Mouse (Mus musculus): ENCODE measurements around the gene Pdgfc.

Gene Pdgfc

DNA sequence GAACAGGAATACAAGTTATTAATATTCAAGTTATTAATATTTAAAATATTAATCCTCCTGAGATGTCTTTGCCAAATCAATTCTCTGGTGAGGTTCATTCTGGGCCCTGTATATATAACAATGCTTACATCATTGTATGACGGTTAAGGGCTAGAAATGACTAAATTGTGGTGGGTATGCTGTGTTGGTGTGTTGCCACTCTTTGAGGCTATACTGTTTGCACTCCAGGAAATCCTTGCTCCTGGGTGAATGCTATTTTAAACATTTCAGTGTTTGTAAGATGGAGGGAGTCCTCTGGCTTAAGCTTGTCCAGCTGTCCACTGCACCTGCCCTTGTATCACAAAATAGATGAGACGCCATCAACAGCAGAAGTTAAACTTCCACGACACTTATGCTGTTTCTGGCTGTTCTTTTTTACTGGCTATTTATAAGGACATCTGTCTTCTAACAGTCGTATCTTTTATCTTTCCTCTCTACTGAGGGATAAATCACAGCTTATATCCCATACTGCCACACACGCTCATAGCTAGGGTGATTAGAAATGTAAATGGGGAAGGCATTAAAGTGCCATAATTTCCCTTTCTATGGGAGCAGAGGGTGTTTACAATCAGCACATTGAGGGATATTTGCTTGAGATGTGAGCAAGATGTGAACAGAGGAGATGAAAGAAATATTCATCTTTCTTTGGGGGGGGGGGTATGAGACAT lies 9.3 kb downstream of the Pdgfc start:
- DNase-seq (ENCODE audit: low read depth, low spot score): no peak

DNA sequence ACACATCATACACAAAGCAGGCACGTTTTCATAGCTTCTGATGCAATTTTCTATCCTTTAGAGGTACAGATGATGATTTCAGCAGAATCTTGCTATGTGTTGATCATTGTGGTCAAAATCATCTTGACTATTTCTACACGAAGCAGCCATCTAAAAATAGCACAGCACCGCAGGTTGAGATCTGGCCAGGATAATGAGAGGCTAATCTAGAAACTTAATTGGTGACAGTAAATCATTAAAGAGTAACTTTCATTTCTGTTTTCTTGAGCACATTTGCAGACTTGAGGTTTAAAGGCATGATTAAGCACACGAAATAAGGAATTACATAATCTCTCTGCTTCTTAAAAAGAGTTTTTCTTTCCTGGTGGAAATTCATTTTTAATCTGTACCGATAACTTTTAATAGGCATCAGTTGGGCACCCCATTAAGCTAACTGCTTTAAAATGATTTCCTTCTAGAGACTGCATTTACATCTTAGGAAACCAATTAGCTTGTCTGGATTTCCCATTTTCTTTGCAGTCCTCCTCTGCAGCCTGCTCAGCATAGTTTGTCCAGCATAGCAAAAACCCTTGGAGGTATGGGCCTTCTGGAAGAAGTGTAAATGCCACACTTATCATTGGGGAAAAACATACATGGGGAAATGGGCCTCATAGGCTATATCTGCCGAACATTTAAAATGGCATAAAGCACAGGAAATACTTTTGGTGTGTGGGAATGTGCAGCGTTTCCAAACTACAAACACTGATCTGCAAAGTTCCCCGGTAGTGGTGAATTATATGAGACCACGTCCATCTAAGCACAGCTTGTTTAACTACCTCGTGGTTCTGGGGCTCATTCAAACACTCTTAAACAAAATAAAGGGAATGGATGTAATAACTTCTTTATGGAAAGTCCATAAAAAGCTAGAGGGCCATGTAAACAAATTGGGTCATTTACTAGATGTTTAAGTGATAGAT lies 10.7 kb downstream of the Pdgfc start:
- no peak for DNase-seq (ENCODE audit: low read depth, low spot score)

GRCm38 (mm10) chr3:81051522-81051921 lies 15.3 kb downstream of the Pdgfc start:
- no peak for DNase-seq (ENCODE audit: low read depth, low spot score)

DNA sequence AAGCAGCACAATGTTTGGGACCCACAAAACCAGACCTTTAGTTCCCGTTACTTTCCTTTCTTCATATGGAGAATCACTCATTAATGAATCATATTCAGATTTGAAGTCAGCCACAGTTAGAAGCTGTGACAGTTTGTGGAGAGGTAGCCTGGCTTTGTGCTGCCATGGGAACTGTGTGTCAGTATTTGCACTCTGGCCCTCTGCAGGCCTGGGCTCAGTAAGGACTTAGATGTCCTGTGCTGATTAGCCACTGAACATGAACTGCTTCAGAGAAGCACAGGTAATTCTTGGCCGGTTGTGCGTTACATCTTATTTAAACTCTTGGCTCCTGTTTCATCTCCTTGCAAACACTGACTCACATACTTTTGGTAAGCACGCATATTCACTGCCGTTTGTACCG lies 16.2 kb downstream of the Pdgfc start:
- no peak for DNase-seq (ENCODE audit: low read depth, low spot score)

DNA sequence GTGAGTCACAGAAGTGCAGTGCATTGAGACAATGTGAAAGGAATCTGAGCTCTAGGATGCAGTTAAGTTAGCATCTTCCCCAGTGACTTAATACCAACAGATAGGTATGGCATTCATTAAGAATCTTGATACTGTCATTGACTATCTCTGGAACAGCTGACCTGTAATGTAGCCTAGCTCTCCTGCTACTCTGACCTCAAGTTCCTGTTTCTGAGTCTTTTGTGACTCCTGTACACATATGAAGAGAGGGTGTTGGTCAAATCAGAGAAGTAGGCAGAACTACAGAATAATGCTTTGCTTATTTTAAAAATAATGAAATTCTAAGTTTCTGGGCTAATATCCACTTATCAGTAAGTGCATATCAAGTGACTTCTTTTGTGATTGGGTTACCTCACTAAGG lies 17.9 kb downstream of the Pdgfc start:
- no peak for DNase-seq (ENCODE audit: low read depth, low spot score)

DNA sequence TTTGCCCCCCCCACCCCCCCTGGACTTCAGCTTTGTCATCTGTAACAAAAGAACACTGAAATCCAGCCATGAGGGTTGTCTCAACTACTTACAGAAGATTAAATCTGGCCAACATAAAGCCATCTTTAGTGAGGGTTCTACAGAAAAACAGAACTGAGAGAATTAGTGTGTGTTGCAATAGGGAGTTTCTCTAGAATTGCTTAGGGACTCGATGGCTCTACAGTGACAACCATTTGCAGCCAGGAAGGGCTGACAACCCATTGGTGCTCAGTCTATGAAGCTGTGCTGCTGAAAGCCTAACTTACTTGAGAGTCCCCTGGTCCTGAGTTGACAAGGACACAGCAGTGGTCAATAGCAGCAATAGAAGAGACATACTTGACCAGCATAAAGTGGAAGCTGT lies 21.5 kb downstream of the Pdgfc start:
- DNase-seq (ENCODE audit: low read depth, low spot score): no peak

DNA sequence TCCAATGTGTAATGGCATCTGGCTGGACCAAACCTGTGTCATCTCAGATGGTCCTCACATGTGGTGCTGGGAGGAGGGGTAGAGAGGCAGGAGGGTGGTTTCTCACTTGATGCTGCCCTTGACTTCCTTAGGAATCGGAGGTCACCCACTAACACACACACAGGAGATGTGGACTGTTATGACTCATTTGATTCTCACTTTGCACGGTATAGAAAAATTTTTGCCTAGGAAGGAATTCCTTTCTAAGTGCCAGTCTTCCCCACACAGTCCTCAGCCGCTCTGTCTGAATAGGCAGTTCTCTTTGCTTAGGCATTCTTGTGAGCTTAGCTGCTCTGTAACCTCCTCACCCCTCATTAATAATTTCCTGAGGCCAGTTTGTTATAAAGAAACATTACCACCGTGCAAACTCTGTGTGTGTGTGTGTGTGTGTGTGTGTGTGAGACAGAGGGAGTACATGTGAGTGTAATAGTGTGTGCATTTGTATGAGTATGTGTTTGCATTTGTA lies 22.4 kb downstream of the Pdgfc start:
- DNase-seq (ENCODE audit: low read depth, low spot score): no peak

GRCm38 (mm10) chr3:81068550-81068949 lies 32.3 kb downstream of the Pdgfc start:
- no peak for DNase-seq (ENCODE audit: low read depth, low spot score)

DNA sequence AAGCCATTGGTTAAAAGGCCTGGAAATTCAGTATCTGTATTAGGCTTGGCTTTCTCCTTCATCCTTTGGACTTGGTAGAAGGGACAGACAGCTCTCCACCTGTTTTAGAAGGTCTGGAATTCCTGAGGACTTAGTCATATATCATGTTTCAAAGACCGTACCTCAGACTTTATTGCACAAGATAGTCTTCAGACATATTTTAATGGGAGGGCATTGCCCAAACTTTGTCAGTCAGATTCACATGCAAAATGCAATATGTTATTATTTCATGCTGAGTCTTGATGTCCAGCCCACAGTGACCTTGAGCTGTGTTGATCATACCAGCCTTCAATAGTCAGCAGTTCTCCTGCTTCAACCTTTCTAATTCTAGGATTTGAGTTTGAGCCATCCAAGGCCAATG lies 64.9 kb downstream of the Pdgfc start:
- no peak for DNase-seq (ENCODE audit: low read depth, low spot score)

GRCm38 (mm10) chr3:81102158-81102876 lies 66.1 kb downstream of the Pdgfc start:
- DNase-seq (ENCODE audit: low read depth, low spot score): peak; percentile 67

- no peak for DNase-seq (ENCODE audit: low read depth, low spot score)
Observed at GRCm38 (mm10) chr3:81102877-81103420, 66.7 kb downstream of the Pdgfc start.

- DNase-seq (ENCODE audit: low read depth, low spot score): no peak
Observed at GRCm38 (mm10) chr3:81107515-81107914, 71.3 kb downstream of the Pdgfc start.

GRCm38 (mm10) chr3:81110968-81111367 lies 74.8 kb downstream of the Pdgfc start:
- DNase-seq (ENCODE audit: low read depth, low spot score): no peak

DNA sequence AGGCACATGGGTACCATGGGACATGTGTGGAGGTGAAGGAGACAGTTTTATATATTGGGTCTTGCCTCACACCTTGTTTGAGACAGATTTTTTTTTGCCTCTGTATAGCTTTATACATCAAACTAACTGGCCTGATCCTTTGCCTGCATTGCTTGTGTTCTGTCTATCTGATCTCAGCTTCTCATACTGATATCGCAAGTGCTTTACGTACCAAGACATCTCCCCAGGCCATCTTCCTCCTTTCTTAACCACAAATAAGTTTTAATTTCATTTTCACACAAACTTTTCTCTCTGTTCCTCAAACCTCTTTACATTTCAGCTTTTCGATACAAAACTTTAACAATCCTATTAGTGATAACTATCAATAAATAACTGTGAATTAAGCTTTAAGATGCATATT lies 76.7 kb downstream of the Pdgfc start:
- DNase-seq (ENCODE audit: low read depth, low spot score): no peak

DNA sequence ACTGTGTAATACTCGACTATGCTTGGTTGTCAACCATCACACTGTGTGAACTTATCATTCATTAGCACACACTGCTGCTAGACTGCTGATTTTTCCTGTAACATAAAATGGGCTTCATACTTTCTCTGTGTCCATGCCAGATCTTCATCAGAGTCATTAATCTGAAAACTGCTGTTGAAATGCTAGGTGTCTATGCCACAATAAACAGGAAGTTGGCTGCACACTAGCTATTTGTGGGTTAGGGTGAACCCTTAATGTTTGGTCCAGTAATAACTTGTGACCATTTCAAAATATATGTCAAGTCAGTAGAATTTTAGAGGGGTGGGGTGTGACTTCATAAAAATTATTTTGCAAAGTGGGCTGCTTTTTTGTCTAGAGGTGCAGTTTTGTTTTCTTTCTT lies 84.4 kb downstream of the Pdgfc start:
- no peak for DNase-seq (ENCODE audit: low read depth, low spot score)

DNA sequence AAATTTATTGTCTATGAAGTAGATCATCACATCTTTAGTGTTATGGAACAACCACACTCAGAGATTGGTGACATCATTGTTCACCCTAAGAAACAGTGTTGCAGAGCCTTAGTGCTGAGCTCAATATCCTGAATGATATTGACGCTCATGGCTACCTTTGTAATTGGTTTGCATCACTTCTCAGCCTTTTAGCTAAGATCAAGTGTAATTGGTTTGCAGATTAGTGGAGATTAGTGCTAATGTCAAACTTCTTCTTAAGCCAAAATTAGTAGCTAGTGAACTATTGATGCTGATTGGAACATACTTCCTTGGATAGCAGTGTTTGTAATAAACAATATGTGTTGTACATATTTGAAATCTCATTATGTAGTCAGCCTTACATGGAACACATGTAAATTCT lies 85.5 kb downstream of the Pdgfc start:
- DNase-seq (ENCODE audit: low read depth, low spot score): no peak

DNA sequence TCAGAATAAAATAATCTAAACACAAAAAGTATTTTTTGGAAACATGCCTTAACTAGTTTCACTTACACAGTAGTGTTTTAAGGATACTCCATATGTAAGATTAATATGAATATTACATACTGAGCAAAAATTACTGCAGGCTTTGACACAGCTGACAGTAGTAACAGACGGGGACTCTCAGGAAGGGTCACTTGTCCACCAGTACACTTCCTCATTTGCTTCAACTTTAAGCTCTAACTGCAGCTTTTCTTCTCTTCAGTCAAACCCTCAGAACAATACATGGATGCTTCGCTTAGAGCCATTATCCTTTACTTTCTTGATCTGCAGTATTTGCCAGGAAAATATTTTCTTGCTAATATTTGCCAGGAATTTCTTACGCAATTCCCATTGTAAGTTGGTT lies 87.2 kb downstream of the Pdgfc start:
- no peak for DNase-seq (ENCODE audit: low read depth, low spot score)

- no peak for DNase-seq (ENCODE audit: low read depth, low spot score)
Observed at GRCm38 (mm10) chr3:81127013-81127412, 90.8 kb downstream of the Pdgfc start.

DNA sequence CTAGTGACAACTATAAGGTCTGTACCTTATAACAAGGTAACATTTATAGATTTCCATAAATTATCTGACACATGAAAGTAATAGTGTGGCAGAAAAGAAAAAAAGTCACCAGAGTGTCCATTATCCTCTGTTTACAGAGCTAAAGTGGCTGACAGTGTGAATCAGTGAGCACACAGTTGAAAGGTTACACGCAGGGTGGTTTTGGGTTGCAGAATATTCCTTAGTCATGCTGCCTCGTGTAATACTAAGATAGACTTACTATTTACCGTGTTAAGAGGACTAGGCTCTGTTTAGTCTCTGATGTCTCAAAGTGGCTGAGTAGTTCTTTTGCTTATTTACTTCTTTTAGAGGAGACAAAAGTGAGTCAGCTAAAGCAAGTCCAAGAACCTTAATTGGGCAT lies 100.8 kb downstream of the Pdgfc start:
- DNase-seq (ENCODE audit: low read depth, low spot score): no peak

GRCm38 (mm10) chr3:81138030-81138429 lies 101.8 kb downstream of the Pdgfc start:
- peak; percentile 9 for DNase-seq (ENCODE audit: low read depth, low spot score)

GRCm38 (mm10) chr3:81143730-81144129 lies 107.5 kb downstream of the Pdgfc start:
- DNase-seq (ENCODE audit: low read depth, low spot score): no peak

- DNase-seq (ENCODE audit: low read depth, low spot score): peak; percentile 60
Observed at GRCm38 (mm10) chr3:81149109-81149521, 112.9 kb downstream of the Pdgfc start.

Data from brain, adult 2 months (tissue).